Mouse (Mus musculus): ENCODE results near the gene Dnaaf2. TPM values are rescaled to one million over a fixed set of nuclear protein-coding genes. Genes with fewer than 3 reads are reported as not detected.

The Dnaaf2 gene
- polyA plus RNA-seq, 1 experiment, result 6.5 TPM

DNA sequence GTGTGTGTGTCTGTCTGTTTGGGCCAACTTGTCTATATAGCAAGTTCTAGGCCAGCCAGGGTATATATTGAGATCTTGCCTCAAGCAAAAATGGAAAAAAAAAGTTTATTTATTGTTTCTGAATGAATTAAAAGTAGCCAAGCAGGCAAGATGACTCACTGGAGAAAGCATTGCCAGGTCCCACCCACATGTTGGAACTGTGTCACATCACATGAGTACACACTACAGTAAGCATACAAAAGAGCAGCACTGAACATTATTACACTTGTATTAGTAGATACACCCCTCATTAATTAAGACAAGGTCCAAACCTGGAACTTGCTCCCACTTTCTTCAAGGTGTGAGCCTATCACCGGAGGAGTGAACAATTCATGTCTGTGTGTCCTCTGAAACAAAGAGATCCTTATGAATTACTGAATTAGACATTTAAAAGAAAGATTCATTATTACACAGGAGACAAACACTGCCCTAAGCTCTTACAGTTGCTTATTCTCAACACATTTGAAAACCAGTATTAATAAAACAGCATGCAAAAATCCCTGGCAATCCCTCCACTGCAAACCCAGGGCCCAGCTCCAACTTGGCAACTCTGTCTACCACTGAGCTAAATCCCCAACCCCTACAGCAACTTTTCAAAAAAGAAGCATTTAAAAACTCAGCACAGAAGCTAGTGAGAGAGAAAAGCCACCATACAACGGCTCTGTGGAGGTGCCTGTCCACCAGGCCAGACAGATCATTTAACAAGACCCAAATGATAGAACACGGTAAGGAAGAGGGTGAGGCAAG, 17.0 kb upstream of the Dnaaf2 start:
- Histone ChIP-seq H3K79me3 (ENCODE audit: low read depth) (no peaks in the 10 kb centered on the region), H3ac (ENCODE audit: control insufficient read depth, insufficient read length, low read depth) (no peak overlapping the region), H3K27me3 (ENCODE audit: control insufficient read depth, insufficient read depth, insufficient read length) (no peaks in the 10 kb centered on the region), H3K4me3 (ENCODE audit: insufficient read depth, poor library complexity, severe bottlenecking) (no peak overlapping the region), H3K79me2 (ENCODE audit: control insufficient read depth, insufficient read depth) (no peaks in the 10 kb centered on the region), H3K36me3 (ENCODE audit: control insufficient read depth, insufficient read depth) (peaks cover 68% of the 10 kb centered on the region)
- TF ChIP-seq MYOG (IDR thresholded peaks at IDR 0.05; ENCODE audit: control insufficient read depth, extremely low read depth, insufficient read length) (no peak), MAX (IDR thresholded peaks at IDR 0.05) (no peak), MYOD1 (IDR thresholded peaks at IDR 0.05; ENCODE audit: control insufficient read depth, insufficient read length, low read depth) (no peak), CEBPB (IDR thresholded peaks at IDR 0.05; ENCODE audit: low read depth) (no peak), USF1 (IDR thresholded peaks at IDR 0.05; ENCODE audit: low read depth) (no peak), FOSL1 (IDR thresholded peaks at IDR 0.05; ENCODE audit: insufficient read depth, low read length, poor library complexity, severe bottlenecking) (no peak), CTCF (IDR thresholded peaks at IDR 0.05; ENCODE audit: control insufficient read depth, insufficient read depth, insufficient read length) (no peak)

GRCm38 (mm10) chr12:69214393-69214792, 16.2 kb upstream of the Dnaaf2 start:
- H3K4me3 ChIP-seq (ENCODE audit: insufficient read depth, poor library complexity, severe bottlenecking), result no peak overlapping the region
- no peaks in the 10 kb centered on the region for H3K79me3 ChIP-seq (ENCODE audit: low read depth)
- peaks cover 72% of the 10 kb centered on the region for H3K36me3 ChIP-seq (ENCODE audit: control insufficient read depth, insufficient read depth)
- H3ac ChIP-seq (ENCODE audit: control insufficient read depth, insufficient read length, low read depth), result no peak overlapping the region
- no peaks in the 10 kb centered on the region for H3K79me2 ChIP-seq (ENCODE audit: control insufficient read depth, insufficient read depth)
- TF ChIP-seq MYOG (IDR thresholded peaks at IDR 0.05; ENCODE audit: control insufficient read depth, extremely low read depth, insufficient read length), result no peak
- TF ChIP-seq USF1 (IDR thresholded peaks at IDR 0.05; ENCODE audit: low read depth), result no peak
- TF ChIP-seq CEBPB (IDR thresholded peaks at IDR 0.05; ENCODE audit: low read depth), result no peak
- TF ChIP-seq MYOD1 (IDR thresholded peaks at IDR 0.05; ENCODE audit: control insufficient read depth, insufficient read length, low read depth), result no peak
- no peak for TF ChIP-seq CTCF (IDR thresholded peaks at IDR 0.05; ENCODE audit: control insufficient read depth, insufficient read depth, insufficient read length)
- TF ChIP-seq MAX (IDR thresholded peaks at IDR 0.05), result no peak
- TF ChIP-seq FOSL1 (IDR thresholded peaks at IDR 0.05; ENCODE audit: insufficient read depth, low read length, poor library complexity, severe bottlenecking), result no peak
- H3K27me3 ChIP-seq (ENCODE audit: control insufficient read depth, insufficient read depth, insufficient read length), result no peaks in the 10 kb centered on the region

GRCm38 (mm10) chr12:69213186-69213777, 15.1 kb upstream of the Dnaaf2 start:
- Histone ChIP-seq H3K27me3 (ENCODE audit: control insufficient read depth, insufficient read depth, insufficient read length) (no peaks in the 10 kb centered on the region), H3K79me3 (ENCODE audit: low read depth) (no peaks in the 10 kb centered on the region), H3ac (ENCODE audit: control insufficient read depth, insufficient read length, low read depth) (no peak overlapping the region), H3K79me2 (ENCODE audit: control insufficient read depth, insufficient read depth) (no peaks in the 10 kb centered on the region), H3K4me3 (ENCODE audit: insufficient read depth, poor library complexity, severe bottlenecking) (no peak overlapping the region), H3K36me3 (ENCODE audit: control insufficient read depth, insufficient read depth) (peaks cover 70% of the 10 kb centered on the region)
- TF ChIP-seq USF1 (IDR thresholded peaks at IDR 0.05; ENCODE audit: low read depth) (no peak), CTCF (IDR thresholded peaks at IDR 0.05; ENCODE audit: control insufficient read depth, insufficient read depth, insufficient read length) (no peak), CEBPB (IDR thresholded peaks at IDR 0.05; ENCODE audit: low read depth) (no peak), FOSL1 (IDR thresholded peaks at IDR 0.05; ENCODE audit: insufficient read depth, low read length, poor library complexity, severe bottlenecking) (no peak), MYOG (IDR thresholded peaks at IDR 0.05; ENCODE audit: control insufficient read depth, extremely low read depth, insufficient read length) (no peak), MAX (IDR thresholded peaks at IDR 0.05) (no peak), MYOD1 (IDR thresholded peaks at IDR 0.05; ENCODE audit: control insufficient read depth, insufficient read length, low read depth) (no peak)

- H3K79me3 ChIP-seq (ENCODE audit: low read depth), result no peaks in the 10 kb centered on the region
- no peak overlapping the region for H3K4me3 ChIP-seq (ENCODE audit: insufficient read depth, poor library complexity, severe bottlenecking)
- H3K79me2 ChIP-seq (ENCODE audit: control insufficient read depth, insufficient read depth), result no peaks in the 10 kb centered on the region
- peaks cover 58% of the 10 kb centered on the region for H3K36me3 ChIP-seq (ENCODE audit: control insufficient read depth, insufficient read depth)
- no peak for TF ChIP-seq MYOG (IDR thresholded peaks at IDR 0.05; ENCODE audit: control insufficient read depth, extremely low read depth, insufficient read length)
- no peak for TF ChIP-seq USF1 (IDR thresholded peaks at IDR 0.05; ENCODE audit: low read depth)
- no peak for TF ChIP-seq CTCF (IDR thresholded peaks at IDR 0.05; ENCODE audit: control insufficient read depth, insufficient read depth, insufficient read length)
- TF ChIP-seq MAX (IDR thresholded peaks at IDR 0.05), result no peak
- no peak for TF ChIP-seq MYOD1 (IDR thresholded peaks at IDR 0.05; ENCODE audit: control insufficient read depth, insufficient read length, low read depth)
- TF ChIP-seq FOSL1 (IDR thresholded peaks at IDR 0.05; ENCODE audit: insufficient read depth, low read length, poor library complexity, severe bottlenecking), result no peak
- TF ChIP-seq CEBPB (IDR thresholded peaks at IDR 0.05; ENCODE audit: low read depth), result no peak
- H3K27me3 ChIP-seq (ENCODE audit: control insufficient read depth, insufficient read depth, insufficient read length), result no peaks in the 10 kb centered on the region
- H3ac ChIP-seq (ENCODE audit: control insufficient read depth, insufficient read length, low read depth), result no peak overlapping the region
Observed at GRCm38 (mm10) chr12:69211057-69211456, 12.8 kb upstream of the Dnaaf2 start.

DNA sequence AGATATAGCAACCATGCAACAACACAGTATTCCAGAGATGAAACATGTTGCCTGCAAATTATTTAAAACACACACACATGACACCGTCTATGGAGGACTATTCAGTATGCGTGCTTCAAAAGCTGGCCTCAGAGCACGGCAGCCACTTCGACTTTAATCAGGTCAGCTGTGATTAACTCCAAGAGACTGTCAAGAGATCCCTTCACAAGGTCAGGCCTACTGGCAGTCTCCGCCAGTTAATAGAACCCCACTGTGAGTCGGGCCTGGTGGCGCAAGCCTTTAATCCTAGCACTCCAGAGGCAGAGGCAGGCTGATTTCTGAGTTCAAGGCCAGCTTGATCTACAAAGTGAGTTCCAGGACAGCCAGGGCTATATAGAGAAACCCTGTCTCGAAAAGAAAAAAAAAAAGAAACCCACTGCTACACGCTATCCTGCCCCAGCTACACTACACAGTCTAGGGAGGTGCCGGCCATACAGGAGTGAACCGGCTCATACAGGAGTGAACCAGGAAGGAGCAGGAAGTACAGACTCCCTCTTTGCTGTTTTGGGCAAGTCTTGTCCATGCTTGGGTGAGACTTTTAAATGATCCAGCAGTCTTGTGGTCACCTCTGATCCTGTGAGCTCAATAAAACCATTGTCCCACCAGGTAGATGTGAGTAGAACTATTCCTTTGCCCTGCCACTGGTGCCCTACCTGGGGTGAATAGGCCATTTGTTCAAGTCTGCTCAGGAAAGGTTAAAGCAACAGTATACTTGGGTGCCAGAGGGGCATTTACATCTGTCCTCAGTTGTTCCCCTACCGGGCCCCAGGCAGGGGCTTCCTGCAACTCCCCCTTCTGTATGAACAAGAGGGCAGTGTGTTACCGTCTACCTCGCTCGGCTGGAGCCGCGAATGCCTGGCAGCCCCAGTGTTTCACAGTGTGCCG, 12.1 kb upstream of the Dnaaf2 start:
- H3K27me3 ChIP-seq (ENCODE audit: control insufficient read depth, insufficient read depth, insufficient read length), result no peaks in the 10 kb centered on the region
- H3K79me3 ChIP-seq (ENCODE audit: low read depth), result no peaks in the 10 kb centered on the region
- H3K79me2 ChIP-seq (ENCODE audit: control insufficient read depth, insufficient read depth), result no peaks in the 10 kb centered on the region
- no peak overlapping the region for H3ac ChIP-seq (ENCODE audit: control insufficient read depth, insufficient read length, low read depth)
- H3K4me3 ChIP-seq (ENCODE audit: insufficient read depth, poor library complexity, severe bottlenecking), result no peak overlapping the region
- TF ChIP-seq CEBPB (IDR thresholded peaks at IDR 0.05; ENCODE audit: low read depth) (no peak), MAX (IDR thresholded peaks at IDR 0.05) (no peak), USF1 (IDR thresholded peaks at IDR 0.05; ENCODE audit: low read depth) (no peak), CTCF (IDR thresholded peaks at IDR 0.05; ENCODE audit: control insufficient read depth, insufficient read depth, insufficient read length) (no peak), MYOG (IDR thresholded peaks at IDR 0.05; ENCODE audit: control insufficient read depth, extremely low read depth, insufficient read length) (no peak), FOSL1 (IDR thresholded peaks at IDR 0.05; ENCODE audit: insufficient read depth, low read length, poor library complexity, severe bottlenecking) (no peak), MYOD1 (IDR thresholded peaks at IDR 0.05; ENCODE audit: control insufficient read depth, insufficient read length, low read depth) (no peak)
- H3K36me3 ChIP-seq (ENCODE audit: control insufficient read depth, insufficient read depth), result peaks cover 57% of the 10 kb centered on the region
